Mouse (Mus musculus) lung, postnatal 0 days (tissue): ENCODE measurements around the gene Bnip3. TPM values are rescaled to one million over a fixed set of nuclear protein-coding genes. Genes with fewer than 3 reads are reported as not detected.

Experiments
- ATAC-seq: fragments of 200-750 bp; cut with Nextera tagmentation; 2 replicates; pipeline ENCODE4 v1.8.0; 2017; ENCODE audit warnings: moderate library complexity
- DNase-seq: peaks from one replicate; pipeline ENCODE4 v3.0.0-alpha.2; 2016; ENCODE audit warnings: low spot score
- H3K27ac ChIP-seq: fragments of 300-500 bp; sonication (generic); 2 replicates; pipeline ENCODE4 v1.5.1; 2014; ENCODE audit warnings: antibody characterized with exemption, mild to moderate bottlenecking, low read length, mixed read lengths
- H3K27me3 ChIP-seq: fragments of 300-500 bp; sonication (generic); replicated peaks from 2 replicates; pipeline ENCODE4 v1.6.1; 2014; ENCODE audit warnings: low read length, mixed read lengths; ENCODE audit not compliant: insufficient read depth
- H3K36me3 ChIP-seq: fragments of 300-500 bp; sonication (generic); 2 replicates; pipeline ENCODE4 v1.6.1; 2014; ENCODE audit warnings: low read length, mixed read lengths; ENCODE audit not compliant: insufficient read depth
- H3K4me1 ChIP-seq: fragments of 300-500 bp; sonication (generic); 2 replicates; pipeline ENCODE4 v1.6.1; 2014; ENCODE audit warnings: antibody characterized with exemption, low read depth, low read length, mixed read lengths; ENCODE audit not compliant: insufficient read depth
- H3K4me2 ChIP-seq: fragments of 300-500 bp; sonication (generic); replicated peaks from 2 replicates; pipeline ENCODE4 v1.6.1; 2014; ENCODE audit warnings: low read depth, mild to moderate bottlenecking, low read length, moderate library complexity, mixed read lengths
- H3K4me3 ChIP-seq: fragments of 300-500 bp; sonication (generic); 2 replicates; pipeline ENCODE4 v1.5.1; 2014; ENCODE audit warnings: low read depth, low read length
- H3K9ac ChIP-seq: fragments of 300-500 bp; sonication (generic); replicated peaks from 2 replicates; pipeline ENCODE4 v1.6.1; 2014; ENCODE audit warnings: low read depth, mild to moderate bottlenecking
- H3K9me3 ChIP-seq: fragments of 300-500 bp; sonication (generic); 2 replicates; pipeline ENCODE4 v1.6.1; 2016; ENCODE audit warnings: low read length, mixed read lengths
- CTCF ChIP-seq: IDR thresholded peaks from 2 replicates; pipeline ENCODE4 v1.5.1; 2016; ENCODE audit warnings: antibody characterized with exemption, mild to moderate bottlenecking
- EP300 ChIP-seq: IDR thresholded peaks from 2 replicates; pipeline ENCODE4 v1.6.1; 2016; ENCODE audit warnings: antibody characterized with exemption, mild to moderate bottlenecking, control low read depth
- WGBS: fragments of 180-500 bp; shearing (Covaris S2); extraction: QIAGEN DNeasy Blood & Tissue Kit; methylation state at CpG from one replicate; pipeline ENCODE4 v1.1.7; 2014; 5-methylcytosine and 5-hydroxymethylcytosine counted together
- polyA plus RNA-seq: library from polyadenylated mRNA; unstranded; fragments of >200 nt; fragmentation: Nextera tagmentation; extraction: Ambion mirVana; gene quantifications from 2 replicates; pipeline ENCODE4 v1.2.1, GENCODE M21; 2015

The Bnip3 gene
- 117 and 141 TPM in 2 replicates for polyA plus RNA-seq

GRCm38 (mm10) chr7:138909277-138910192 is at the start of gene Bnip3:
TSS of gene Bnip3 (minus strand) at chr7:138909519.
- H3K9ac ChIP-seq: peak within 1 kb of the TSS; percentile 90
- TF ChIP-seq CTCF (no peak), EP300 (no peak)
- no peaks in the 10 kb centered on the region for H3K9me3 ChIP-seq

GRCm38 (mm10) chr7:138957106-138957505 is 47.8 kb upstream of the Bnip3 start:
- ATAC-seq: no peak
- Histone ChIP-seq H3K27me3 (no peaks in the 10 kb centered on the region), H3K4me3 (no peak overlapping the region), H3K27ac (no peak overlapping the region), H3K9ac (no peak overlapping the region), H3K9me3 (no peaks in the 10 kb centered on the region), H3K36me3 (no peaks in the 10 kb centered on the region), H3K4me2 (no peak overlapping the region), H3K4me1 (no peaks in the 10 kb centered on the region)
- 63% methylated on average over 6 of the region's 6 CpGs for WGBS
- TF ChIP-seq EP300 (no peak), CTCF (no peak)
- no peak for DNase-seq

More at GRCm38 (mm10) chr7:138909277-138910192, at the start of gene Bnip3:
- Histone ChIP-seq H3K4me3 (peak within 1 kb of the TSS; percentile 86), H3K4me1 (peaks cover 26% of the 10 kb centered on the region), H3K4me2 (peak within 1 kb of the TSS; percentile 91), H3K27ac (peak within 1 kb of the TSS; percentile 92), H3K36me3 (no peaks in the 10 kb centered on the region), H3K27me3 (no peaks in the 10 kb centered on the region)
- ATAC-seq (peak; percentile 92), DNase-seq (peak; percentile 98)
- under 1% methylated on average over 59 of the region's 66 CpGs for WGBS

GRCm38 (mm10) chr7:138955787-138956186 is 46.5 kb upstream of the Bnip3 start:
- Histone ChIP-seq H3K9me3 (no peaks in the 10 kb centered on the region), H3K4me2 (no peak overlapping the region), H3K27ac (no peak overlapping the region), H3K9ac (no peak overlapping the region), H3K27me3 (no peaks in the 10 kb centered on the region), H3K4me1 (no peaks in the 10 kb centered on the region), H3K36me3 (no peaks in the 10 kb centered on the region), H3K4me3 (no peak overlapping the region)
- no peak for ATAC-seq
- TF ChIP-seq EP300 (no peak), CTCF (no peak)
- 78% methylated on average over 7 of the region's 7 CpGs for WGBS
- DNase-seq: no peak

GRCm38 (mm10) chr7:138948309-138948708 is 39.0 kb upstream of the Bnip3 start:
- no peaks in the 10 kb centered on the region for H3K36me3 ChIP-seq
- H3K9me3 ChIP-seq: no peaks in the 10 kb centered on the region
- H3K4me1 ChIP-seq: no peaks in the 10 kb centered on the region
- H3K4me3 ChIP-seq: no peak overlapping the region
- DNase-seq (no peak), ATAC-seq (no peak)
- no peak overlapping the region for H3K4me2 ChIP-seq
- 48% methylated on average over 8 of the region's 8 CpGs for WGBS
- no peaks in the 10 kb centered on the region for H3K27me3 ChIP-seq
- TF ChIP-seq EP300 (no peak), CTCF (no peak)
- H3K9ac ChIP-seq: no peak overlapping the region
- no peak overlapping the region for H3K27ac ChIP-seq

- no peaks in the 10 kb centered on the region for H3K36me3 ChIP-seq
- no peak overlapping the region for H3K4me3 ChIP-seq
- H3K27me3 ChIP-seq: no peaks in the 10 kb centered on the region
- no peaks in the 10 kb centered on the region for H3K4me1 ChIP-seq
- ATAC-seq: no peak
- no peak for TF ChIP-seq CTCF
- TF ChIP-seq EP300: no peak
- H3K4me2 ChIP-seq: no peak overlapping the region
- H3K9ac ChIP-seq: no peak overlapping the region
- DNase-seq: no peak
- 85% methylated on average over 8 of the region's 8 CpGs for WGBS
- H3K9me3 ChIP-seq: no peaks in the 10 kb centered on the region
- H3K27ac ChIP-seq: no peak overlapping the region
Measured at GRCm38 (mm10) chr7:138947741-138948140, 38.4 kb upstream of the Bnip3 start.

- no peaks in the 10 kb centered on the region for H3K4me1 ChIP-seq
Measured at GRCm38 (mm10) chr7:138945668-138946067, 36.3 kb upstream of the Bnip3 start.

More at GRCm38 (mm10) chr7:138945668-138946067, 36.3 kb upstream of the Bnip3 start:
- H3K4me3 ChIP-seq: no peak overlapping the region
- no peak overlapping the region for H3K9ac ChIP-seq
- DNase-seq (no peak), ATAC-seq (no peak)
- H3K4me2 ChIP-seq: no peak overlapping the region
- 39% methylated on average over 3 of the region's 3 CpGs for WGBS
- H3K36me3 ChIP-seq: no peaks in the 10 kb centered on the region
- no peak overlapping the region for H3K27ac ChIP-seq
- no peaks in the 10 kb centered on the region for H3K9me3 ChIP-seq
- peaks cover 16% of the 10 kb centered on the region for H3K27me3 ChIP-seq
- no peak for TF ChIP-seq CTCF
- no peak for TF ChIP-seq EP300
